Mouse (Mus musculus): Measurements from ENCODE around the gene Tmod2.

- TF ChIP-seq CTCF (IDR thresholded peaks at IDR 0.05; ENCODE audit: low read depth, low read length) = no peak
- TF ChIP-seq POLR2A (IDR thresholded peaks at IDR 0.05; ENCODE audit: extremely low read depth, insufficient read depth, low read length) = no peak
Measured at GRCm38 (mm10) chr9:75600166-75600934, 10.8 kb downstream of the Tmod2 start.
